Mouse (Mus musculus): ENCODE measurements around the gene Fbxw4. TPM values are rescaled to one million over a fixed set of nuclear protein-coding genes. Genes with fewer than 3 reads are reported as not detected.
"Not testable (repeated sequence)": the region's sequence is repeated elsewhere in the genome, so short reads cannot be mapped to it uniquely, and the experiment has no call there.

Fbxw4 gene
- polyA plus RNA-seq, 1 experiment: not detected

GRCm38 (mm10) chr19:45567367-45567766, 92.7 kb downstream of the Fbxw4 start:
- no peak overlapping the region for H3K27ac ChIP-seq (ENCODE audit: insufficient read depth, low read depth, low read length)
- H3K4me1 ChIP-seq (ENCODE audit: control insufficient read depth, insufficient read depth, low read length): 0 out of 2 replicates have a peak, but pooled peaks cover 3% of the 10 kb centered on the region
- 55% methylated on average over 14 of the region's 14 CpGs for WGBS
- TF ChIP-seq POLR2A (IDR thresholded peaks at IDR 0.05; ENCODE audit: insufficient read depth, low read depth, low read length) (no peak), CTCF (IDR thresholded peaks at IDR 0.05; ENCODE audit: insufficient read depth, low read depth, low read length) (no peak)
- no peak overlapping the region for H3K4me3 ChIP-seq (ENCODE audit: insufficient read depth, low read depth, low read length)

GRCm38 (mm10) chr19:45565925-45566715, 94.0 kb downstream of the Fbxw4 start:
- H3K27ac ChIP-seq (ENCODE audit: insufficient read depth, low read depth, low read length): no peak overlapping the region
- 0 out of 2 replicates have a peak, but pooled peaks cover 3% of the 10 kb centered on the region for H3K4me1 ChIP-seq (ENCODE audit: control insufficient read depth, insufficient read depth, low read length)
- WGBS: 66% methylated on average over 15 of the region's 15 CpGs
- TF ChIP-seq CTCF (IDR thresholded peaks at IDR 0.05; ENCODE audit: insufficient read depth, low read depth, low read length): no peak
- no peak for TF ChIP-seq POLR2A (IDR thresholded peaks at IDR 0.05; ENCODE audit: insufficient read depth, low read depth, low read length)
- no peak overlapping the region for H3K4me3 ChIP-seq (ENCODE audit: insufficient read depth, low read depth, low read length)

GRCm38 (mm10) chr19:45560153-45560890, 99.8 kb downstream of the Fbxw4 start, which contains the start of the genes Poll and Gm17018:
Gene Poll, minus strand, starts transcription at chr19:45560531.
Gene Gm17018, plus strand, starts transcription at chr19:45560615.
- Histone ChIP-seq H3K4me1 (ENCODE audit: control insufficient read depth, insufficient read depth, low read length) (0 out of 2 replicates have a peak, but pooled peaks cover 8% of the 10 kb centered on the region), H3K27ac (ENCODE audit: insufficient read depth, low read depth, low read length) (no peak within 1 kb of the TSS), H3K4me3 (ENCODE audit: insufficient read depth, low read depth, low read length) (peak within 1 kb of the TSS; percentile 93)
- no peak for TF ChIP-seq CTCF (IDR thresholded peaks at IDR 0.05; ENCODE audit: insufficient read depth, low read depth, low read length)
- TF ChIP-seq POLR2A (IDR thresholded peaks at IDR 0.05; ENCODE audit: insufficient read depth, low read depth, low read length): 0 out of 2 replicates have a peak, but pooled peaks have one; percentile 31
- under 1% methylated on average over 35 of the region's 35 CpGs for WGBS

DNA sequence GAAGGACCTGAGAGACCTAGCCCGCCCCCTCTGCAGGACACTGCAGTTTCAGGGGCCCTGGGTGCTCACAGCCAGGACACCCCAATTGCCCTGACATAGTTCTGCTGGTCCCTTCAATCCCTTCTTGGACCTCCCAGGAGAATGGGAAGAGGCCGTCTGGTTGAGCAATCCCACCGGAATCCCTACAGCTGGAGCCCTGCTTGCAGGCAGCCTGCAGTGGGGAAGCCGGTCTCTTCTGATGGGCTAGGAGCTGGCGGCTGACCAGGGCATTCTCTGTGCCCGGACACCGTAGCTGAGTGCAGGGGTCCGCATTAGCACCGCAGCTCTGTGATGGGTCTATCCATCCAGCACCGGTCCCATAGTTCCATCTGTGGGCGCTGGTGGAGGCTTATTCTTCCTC, 106.0 kb downstream of the Fbxw4 start:
- WGBS: 95% methylated on average over 11 of the region's 11 CpGs
- Histone ChIP-seq H3K27ac (ENCODE audit: insufficient read depth, low read depth, low read length) (no peak overlapping the region), H3K4me1 (ENCODE audit: control insufficient read depth, insufficient read depth, low read length) (no peaks in the 10 kb centered on the region), H3K4me3 (ENCODE audit: insufficient read depth, low read depth, low read length) (no peak overlapping the region)
- no peak for TF ChIP-seq CTCF (IDR thresholded peaks at IDR 0.05; ENCODE audit: insufficient read depth, low read depth, low read length)
- TF ChIP-seq POLR2A (IDR thresholded peaks at IDR 0.05; ENCODE audit: insufficient read depth, low read depth, low read length): no peak

DNA sequence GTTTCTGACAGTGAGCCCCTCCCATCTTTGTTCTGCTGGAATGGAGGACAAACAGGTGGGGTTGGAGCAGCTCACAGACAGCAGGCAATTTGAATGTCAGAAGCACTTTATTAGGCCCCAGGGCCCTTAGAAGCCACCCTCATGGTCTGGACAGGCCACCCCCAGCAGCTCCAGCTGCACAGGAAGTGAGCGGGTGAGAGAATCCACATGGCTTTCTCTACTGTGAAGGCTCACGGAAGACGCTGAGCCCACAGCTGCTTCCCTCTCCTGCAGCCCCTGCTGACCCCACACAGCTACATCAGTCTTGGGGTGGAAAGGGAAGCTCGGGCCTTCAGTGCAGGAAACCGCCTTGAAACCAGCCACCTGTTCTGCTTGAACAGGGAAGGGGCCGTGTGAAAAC, 107.9 kb downstream of the Fbxw4 start:
- H3K27ac ChIP-seq (ENCODE audit: insufficient read depth, low read depth, low read length): no peak overlapping the region
- WGBS: 89% methylated on average over 6 of the region's 6 CpGs
- no peak overlapping the region for H3K4me3 ChIP-seq (ENCODE audit: insufficient read depth, low read depth, low read length)
- TF ChIP-seq CTCF (IDR thresholded peaks at IDR 0.05; ENCODE audit: insufficient read depth, low read depth, low read length) (no peak), POLR2A (IDR thresholded peaks at IDR 0.05; ENCODE audit: insufficient read depth, low read depth, low read length) (no peak)
- H3K4me1 ChIP-seq (ENCODE audit: control insufficient read depth, insufficient read depth, low read length): no peaks in the 10 kb centered on the region

GRCm38 (mm10) chr19:45549948-45550347, 110.2 kb downstream of the Fbxw4 start:
- WGBS: 86% methylated on average over 4 of the region's 4 CpGs
- H3K27ac ChIP-seq (ENCODE audit: insufficient read depth, low read depth, low read length): no peak overlapping the region
- H3K4me3 ChIP-seq (ENCODE audit: insufficient read depth, low read depth, low read length): no peak overlapping the region
- TF ChIP-seq POLR2A (IDR thresholded peaks at IDR 0.05; ENCODE audit: insufficient read depth, low read depth, low read length) (no peak), CTCF (IDR thresholded peaks at IDR 0.05; ENCODE audit: insufficient read depth, low read depth, low read length) (no peak)
- no peaks in the 10 kb centered on the region; the same call in 1 of the 2 replicates for H3K4me1 ChIP-seq (ENCODE audit: control insufficient read depth, insufficient read depth, low read length)

- no peak for TF ChIP-seq CTCF (IDR thresholded peaks at IDR 0.05; ENCODE audit: insufficient read depth, low read depth, low read length)
- no peak for TF ChIP-seq POLR2A (IDR thresholded peaks at IDR 0.05; ENCODE audit: insufficient read depth, low read depth, low read length)
- Histone ChIP-seq H3K4me3 (ENCODE audit: insufficient read depth, low read depth, low read length) (no peak overlapping the region), H3K27ac (ENCODE audit: insufficient read depth, low read depth, low read length) (no peak overlapping the region), H3K4me1 (ENCODE audit: control insufficient read depth, insufficient read depth, low read length) (peaks cover 5% of the 10 kb centered on the region)
- 82% methylated on average over 23 of the region's 23 CpGs for WGBS
Measured at GRCm38 (mm10) chr19:45549128-45549915, 110.8 kb downstream of the Fbxw4 start.

GRCm38 (mm10) chr19:45548196-45548595, 111.9 kb downstream of the Fbxw4 start:
- H3K27ac ChIP-seq (ENCODE audit: insufficient read depth, low read depth, low read length); H3K4me3 ChIP-seq (ENCODE audit: insufficient read depth, low read depth, low read length); H3K4me1 ChIP-seq (ENCODE audit: control insufficient read depth, insufficient read depth, low read length): not testable (repeated sequence)
